Mouse (Mus musculus): ENCODE data around the gene Lelp1. TPM values are rescaled to one million over a fixed set of nuclear protein-coding genes. Genes with fewer than 3 reads are reported as not detected.

Gene Lelp1
- not detected for polyA plus RNA-seq (2012; fragmentation: generic; extraction: Trizol)

GRCm38 (mm10) chr3:92142644-92143043, at the start of gene Lelp1:
Gene Lelp1 (minus strand): TSS chr3:92142744.

GRCm38 (mm10) chr3:92123847-92124246, 18.7 kb downstream of the Lelp1 start, which contains the start of gene Prr9:
Gene Prr9 (minus strand): TSS chr3:92123947.

Other genes with a start within 250 kb of the Lelp1 start
- gene Pglyrp3, start 128.2 kb downstream of the Lelp1 start, polyA plus RNA-seq (2012; fragmentation: generic; extraction: Trizol): not detected
- gene Lor, start 59.6 kb downstream of the Lelp1 start, polyA plus RNA-seq (2012; fragmentation: generic; extraction: Trizol): under 1 TPM in 1 of 2 experiments, not detected in 1; 0.01 TPM
- gene Prr9, start 18.8 kb downstream of the Lelp1 start, polyA plus RNA-seq (2012; fragmentation: generic; extraction: Trizol): not detected
- gene Sprr2a1, start 73.1 kb upstream of the Lelp1 start, polyA plus RNA-seq (2012; fragmentation: generic; extraction: Trizol): not detected
- under 1 TPM; 0.09 to 0.75 TPM for gene Sprr2a2, start 73.2 kb upstream of the Lelp1 start, polyA plus RNA-seq (2012; fragmentation: generic; extraction: Trizol)
- under 1 TPM in 1 of 2 experiments, not detected in 1; 0.06 TPM for gene Sprr2a3, start 142.7 kb upstream of the Lelp1 start, polyA plus RNA-seq (2012; fragmentation: generic; extraction: Trizol)
- not detected for gene Sprr2b, start 173.9 kb upstream of the Lelp1 start, polyA plus RNA-seq (2012; fragmentation: generic; extraction: Trizol)
- gene Sprr2d, start 196.4 kb upstream of the Lelp1 start, polyA plus RNA-seq (2012; fragmentation: generic; extraction: Trizol): not detected
- under 1 TPM in 1 of 2 experiments, not detected in 1; 0.05 TPM for gene Sprr2e, start 209.4 kb upstream of the Lelp1 start, polyA plus RNA-seq (2012; fragmentation: generic; extraction: Trizol)
- gene Sprr2f, start 222.4 kb upstream of the Lelp1 start, polyA plus RNA-seq (2012; fragmentation: generic; extraction: Trizol): not detected
- gene Sprr2h, start 242.9 kb upstream of the Lelp1 start, polyA plus RNA-seq (2012; fragmentation: generic; extraction: Trizol): under 1 TPM in 1 of 2 experiments, not detected in 1; 0.04 TPM